Mouse (Mus musculus) right cerebral cortex, postnatal 10 days (tissue): ENCODE data around the gene Vmn1r104.
"Not testable (repeated sequence)": the region's sequence is repeated elsewhere in the genome, so short reads cannot be mapped to it uniquely, and the experiment has no call there.

Experiments used
- DNase-seq, 2 experiments: peaks; one replicate each; pipeline ENCODE4 v3.0.0; 2021; ENCODE audit warnings: low spot score in 2 of 2

Gene Vmn1r104

GRCm38 (mm10) chr7:20533537-20533936 is at the start of gene Vmn1r104:
TSS of gene Vmn1r104 (plus strand) at chr7:20533837.
- not testable (repeated sequence) for DNase-seq

DNA sequence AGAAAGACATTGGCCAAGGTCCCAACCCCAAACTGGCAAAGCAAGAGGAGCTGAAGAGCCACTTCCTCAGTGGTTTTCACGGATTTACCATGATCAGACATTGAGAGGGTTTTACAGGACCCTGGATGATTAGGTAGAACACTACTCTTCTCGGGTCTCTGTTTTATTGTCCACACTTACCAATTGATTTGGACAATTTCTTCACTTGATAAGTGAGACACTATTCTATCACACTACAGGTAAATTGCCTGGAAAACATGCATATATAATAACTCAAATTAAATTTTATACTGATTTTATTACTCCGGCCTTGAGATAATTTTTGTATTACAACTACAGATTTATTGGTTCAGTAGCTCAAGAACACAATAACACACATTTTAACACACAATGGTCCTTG is 23.2 kb upstream of the Vmn1r104 start, which contains the start of gene Vmn1r103:
Gene Vmn1r103 (minus strand): TSS at position 101 of the 400 bp plus-strand sequence.
- DNase-seq = not testable (repeated sequence)

GRCm38 (mm10) chr7:20545657-20546056 is 12.0 kb downstream of the Vmn1r104 start, which contains the start of gene Gm5726:
TSS of gene Gm5726 (minus strand) at chr7:20545757.
- DNase-seq = not testable (repeated sequence)

DNA sequence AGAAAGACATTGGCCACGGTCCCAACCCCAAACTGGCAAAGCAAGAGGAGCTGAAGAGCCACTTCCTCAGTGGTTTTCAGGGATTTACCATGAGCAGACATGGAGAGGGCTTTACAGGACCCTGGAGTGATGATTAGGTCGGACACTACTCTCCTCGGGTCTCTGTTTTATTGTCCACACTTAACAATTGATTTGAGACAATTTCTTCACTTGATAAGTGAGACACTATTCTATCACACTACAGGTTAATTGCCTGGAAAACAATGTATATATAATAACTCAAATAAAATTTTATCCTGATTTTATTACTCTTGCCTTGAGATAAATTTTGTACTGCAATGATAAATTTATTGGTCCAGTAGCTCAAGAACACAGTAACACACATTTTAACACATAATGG is 42.5 kb downstream of the Vmn1r104 start, which contains the start of gene Gm4141:
Gene Gm4141 (minus strand): TSS at position 101 of the 400 bp plus-strand sequence.
- not testable (repeated sequence) for DNase-seq
